Mouse (Mus musculus): Measurements from ENCODE around the gene Ap2a2.

The Ap2a2 gene

DNA sequence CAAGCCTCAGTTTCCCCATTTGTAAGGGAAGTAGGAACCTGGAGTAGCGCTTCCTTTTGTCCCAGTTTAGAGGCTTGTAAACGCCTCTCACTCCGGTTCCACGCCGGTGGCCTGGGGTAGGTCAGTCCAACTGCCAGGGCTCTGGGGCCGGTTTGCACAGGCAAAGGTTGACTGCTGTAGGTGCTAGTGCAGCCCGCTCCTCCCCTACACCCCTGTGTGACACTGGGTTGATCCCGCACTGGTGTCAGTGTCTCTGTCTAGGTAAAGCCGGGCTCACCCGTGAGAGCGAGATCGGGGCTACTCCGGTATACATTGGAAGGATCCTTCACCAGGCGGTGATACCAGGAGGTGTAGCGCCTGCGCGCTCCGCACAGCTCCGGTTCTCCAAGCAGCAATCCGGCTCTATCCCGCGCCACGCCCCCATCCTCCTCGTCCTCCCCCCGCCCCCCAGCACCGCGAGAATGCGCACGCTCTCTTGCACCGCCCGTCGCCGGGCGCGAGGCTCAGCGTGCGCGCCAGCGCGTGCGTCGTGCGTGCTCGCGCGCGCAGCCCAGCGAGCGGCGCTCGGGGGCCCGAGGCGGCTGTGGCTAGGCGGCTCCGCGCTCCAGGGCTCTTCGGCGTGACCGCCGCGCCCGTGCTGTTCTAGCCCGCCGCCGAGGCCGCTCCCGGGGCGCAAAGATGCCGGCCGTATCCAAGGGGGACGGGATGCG lies at the start of gene Ap2a2:
Ap2a2 (plus strand) TSS at position 492 of the 710 bp plus-strand sequence.
- DNase-seq (ENCODE audit: low spot score) = peak; percentile 88

DNA sequence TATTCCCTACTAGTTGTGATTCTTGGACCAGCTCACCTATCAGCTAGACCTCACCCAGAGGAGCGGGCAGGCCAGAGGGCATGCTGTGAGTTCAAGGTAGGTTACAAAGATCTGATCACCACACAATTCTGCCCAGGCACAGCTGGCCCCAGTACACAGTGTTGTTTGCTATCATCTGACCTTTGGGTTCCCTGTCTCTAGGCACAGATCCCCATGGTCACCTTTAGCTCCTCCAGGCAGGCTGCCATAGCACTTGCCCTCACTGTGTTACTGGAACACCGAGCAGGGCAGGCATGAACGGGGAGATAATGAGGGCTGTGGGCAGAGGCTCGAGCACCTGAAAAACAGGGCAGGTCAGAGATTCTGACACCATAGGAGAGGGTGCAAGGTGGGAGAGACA lies 44.3 kb upstream of the Ap2a2 start:
- DNase-seq (ENCODE audit: low spot score) = no peak

DNA sequence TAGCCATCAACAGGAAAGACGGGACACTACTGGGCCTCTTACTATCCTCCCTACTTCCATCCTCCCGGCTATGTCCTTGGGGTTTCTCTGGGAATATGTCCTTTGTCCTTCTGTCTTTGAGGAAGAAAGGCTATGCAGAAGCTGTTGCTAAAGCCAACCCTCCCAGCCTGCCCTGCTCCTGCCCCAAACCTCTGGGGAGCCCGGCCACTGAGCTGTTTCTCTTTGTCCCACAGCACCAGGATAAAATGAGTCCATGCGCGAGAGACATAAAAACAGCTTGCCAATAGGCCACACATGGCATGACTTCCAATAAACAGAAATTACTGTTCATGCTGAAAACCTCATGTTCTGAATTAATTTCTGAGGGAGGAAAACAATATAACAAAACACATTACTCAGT lies 43.7 kb upstream of the Ap2a2 start:
- DNase-seq (ENCODE audit: low spot score) = no peak

DNA sequence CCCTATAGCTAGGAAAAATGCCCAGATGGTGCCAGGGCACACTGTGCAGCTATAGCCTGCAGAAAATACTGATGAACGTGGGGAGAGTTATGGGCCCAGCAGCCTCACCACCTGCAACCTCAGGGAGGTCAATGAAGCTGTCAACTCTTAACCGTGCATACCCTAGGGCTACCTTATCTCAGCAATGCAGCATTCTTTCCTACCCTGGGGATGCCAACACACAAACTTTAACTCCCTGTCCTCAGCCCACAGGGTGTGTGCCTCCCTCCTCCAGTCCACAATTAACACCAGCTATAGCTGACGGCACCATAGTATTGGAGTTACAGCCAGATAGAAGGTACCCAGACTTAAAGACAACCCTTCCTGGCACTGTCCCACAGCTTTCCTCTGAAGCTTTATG lies 43.0 kb upstream of the Ap2a2 start:
- DNase-seq (ENCODE audit: low spot score) = no peak

DNA sequence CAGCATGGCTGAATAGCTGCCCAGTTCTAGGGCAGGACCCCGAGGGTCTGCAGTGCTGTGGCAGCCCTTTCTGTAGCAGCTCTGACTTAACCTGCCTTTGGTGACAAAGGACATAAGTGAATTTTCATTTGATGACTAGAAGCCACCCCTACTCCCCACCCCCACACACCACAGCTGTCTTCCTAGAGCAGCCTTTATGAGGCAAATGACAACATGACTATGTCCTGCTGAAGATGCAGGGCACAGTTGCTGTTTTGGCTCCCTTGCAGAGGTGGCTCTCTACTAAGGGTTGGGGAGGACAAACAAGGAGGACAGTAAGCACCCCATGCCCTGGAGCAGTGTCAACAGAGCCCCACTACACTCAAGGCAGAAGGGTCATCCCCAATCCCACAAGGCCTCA lies 42.2 kb upstream of the Ap2a2 start:
- DNase-seq (ENCODE audit: low spot score) = no peak

DNA sequence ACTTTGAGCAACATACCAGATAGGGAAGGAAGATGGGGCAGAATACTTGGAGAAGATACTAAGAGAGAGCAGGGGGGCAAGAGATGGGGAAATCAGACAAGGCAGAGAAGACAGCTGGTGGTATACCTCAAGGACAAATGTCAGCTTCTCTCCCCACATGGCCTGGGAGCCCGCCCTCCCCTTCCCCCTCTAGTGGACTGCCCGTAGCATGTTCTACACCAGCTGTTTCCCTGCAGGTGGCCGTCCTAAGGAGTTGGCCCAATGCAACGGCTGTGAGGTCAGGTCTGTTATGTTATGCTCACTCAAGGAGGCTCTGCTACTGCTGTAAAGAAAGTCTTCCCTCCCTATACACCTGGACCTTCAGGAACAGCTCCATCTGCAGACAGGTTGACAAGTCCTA lies 39.0 kb upstream of the Ap2a2 start:
- DNase-seq (ENCODE audit: low spot score) = no peak

DNA sequence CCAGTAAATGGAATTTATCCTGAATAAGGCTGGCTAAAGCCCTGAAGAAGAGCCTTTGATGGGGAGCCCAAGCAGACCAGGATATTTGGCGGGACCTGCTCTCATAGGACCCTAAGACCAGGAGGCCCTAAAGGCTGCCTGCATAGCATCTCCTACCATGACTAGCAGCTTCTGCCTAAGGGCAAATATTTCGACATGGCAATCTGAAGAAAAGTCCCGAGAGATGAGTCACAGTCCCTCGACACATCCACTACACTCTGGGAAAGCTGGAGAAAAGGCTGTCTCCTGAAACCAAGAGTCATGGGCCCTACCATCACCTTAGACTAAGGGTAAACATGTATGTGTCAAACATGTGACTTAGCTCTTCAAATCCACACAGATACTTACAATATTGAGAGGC lies 37.7 kb upstream of the Ap2a2 start:
- no peak for DNase-seq (ENCODE audit: low spot score)

DNA sequence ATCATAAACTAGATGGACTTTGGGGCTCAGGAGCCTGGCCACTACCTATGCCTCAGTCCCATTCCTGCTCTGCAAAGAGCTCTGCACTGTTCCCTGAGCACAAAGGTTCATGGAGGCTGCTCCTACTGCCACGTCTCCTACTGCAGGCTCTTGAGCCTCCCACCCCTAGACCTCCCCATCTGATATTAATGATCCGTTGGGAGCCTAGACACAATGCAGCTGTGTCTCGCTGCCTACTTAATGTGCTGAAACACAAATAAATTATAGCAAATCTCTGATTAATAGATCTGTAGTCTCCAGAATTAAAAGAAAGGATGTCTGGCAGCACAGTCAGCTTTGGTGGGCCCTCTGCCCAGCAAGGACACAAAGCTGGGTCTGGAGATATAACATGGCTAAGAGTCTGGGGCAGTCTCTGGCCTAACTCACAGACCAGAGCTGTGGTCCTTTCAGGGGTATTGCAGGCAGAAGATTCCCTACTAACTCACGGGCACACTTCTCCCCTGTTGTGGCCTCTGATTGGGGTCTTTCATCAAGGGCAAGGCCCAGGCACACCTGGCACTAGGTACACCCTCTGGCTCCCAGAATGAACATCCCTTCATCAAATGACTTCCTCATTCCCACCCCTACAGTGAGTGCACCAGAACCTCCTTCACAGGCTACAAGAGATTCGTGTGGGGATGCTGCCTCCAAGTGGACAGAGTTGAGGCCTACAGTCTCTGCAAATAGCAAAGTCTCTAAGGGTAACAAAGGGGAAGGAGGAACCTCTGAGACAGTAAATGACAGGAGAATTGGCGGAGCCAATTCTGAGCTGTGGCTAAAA lies 37.0 kb upstream of the Ap2a2 start:
- peak; percentile 83 for DNase-seq (ENCODE audit: low spot score)

DNA sequence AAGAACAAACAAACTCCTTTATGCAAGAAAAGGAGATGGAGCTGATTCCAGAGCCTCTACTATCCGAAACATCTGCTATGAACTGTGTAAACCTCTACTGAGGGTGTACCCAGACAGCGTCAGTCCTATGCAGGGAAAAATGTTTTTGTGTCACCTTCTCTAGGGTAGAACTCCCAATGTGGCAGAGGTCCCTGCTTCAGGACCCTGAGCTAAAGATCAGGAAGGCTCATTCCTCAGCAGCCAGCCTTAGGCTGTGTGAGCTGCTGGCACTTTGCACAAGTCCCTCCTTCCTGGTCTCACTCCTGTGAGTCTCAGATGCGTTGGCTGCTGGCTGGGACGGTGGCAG lies 36.4 kb upstream of the Ap2a2 start:
- DNase-seq (ENCODE audit: low spot score) = no peak

DNA sequence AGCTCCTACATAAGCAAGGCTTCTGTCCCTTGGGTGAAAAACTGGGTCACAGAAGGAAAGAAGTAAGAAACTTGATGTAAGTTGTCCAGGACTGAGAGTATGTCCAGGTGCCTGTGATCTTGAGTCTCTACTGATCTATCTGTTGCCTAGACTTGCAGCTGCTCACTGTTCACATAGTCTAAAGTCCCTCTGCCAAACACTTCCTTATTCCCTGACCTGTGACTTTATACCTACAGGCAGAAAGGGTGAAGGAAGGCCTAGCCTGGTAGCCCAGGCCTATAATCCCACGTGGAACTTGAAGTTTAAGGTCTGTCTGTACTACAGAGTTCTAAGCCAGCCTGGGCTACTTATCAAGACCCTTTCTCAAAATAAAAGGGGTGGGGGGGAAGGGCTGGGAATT lies 26.4 kb upstream of the Ap2a2 start:
- no peak for DNase-seq (ENCODE audit: low spot score)

DNA sequence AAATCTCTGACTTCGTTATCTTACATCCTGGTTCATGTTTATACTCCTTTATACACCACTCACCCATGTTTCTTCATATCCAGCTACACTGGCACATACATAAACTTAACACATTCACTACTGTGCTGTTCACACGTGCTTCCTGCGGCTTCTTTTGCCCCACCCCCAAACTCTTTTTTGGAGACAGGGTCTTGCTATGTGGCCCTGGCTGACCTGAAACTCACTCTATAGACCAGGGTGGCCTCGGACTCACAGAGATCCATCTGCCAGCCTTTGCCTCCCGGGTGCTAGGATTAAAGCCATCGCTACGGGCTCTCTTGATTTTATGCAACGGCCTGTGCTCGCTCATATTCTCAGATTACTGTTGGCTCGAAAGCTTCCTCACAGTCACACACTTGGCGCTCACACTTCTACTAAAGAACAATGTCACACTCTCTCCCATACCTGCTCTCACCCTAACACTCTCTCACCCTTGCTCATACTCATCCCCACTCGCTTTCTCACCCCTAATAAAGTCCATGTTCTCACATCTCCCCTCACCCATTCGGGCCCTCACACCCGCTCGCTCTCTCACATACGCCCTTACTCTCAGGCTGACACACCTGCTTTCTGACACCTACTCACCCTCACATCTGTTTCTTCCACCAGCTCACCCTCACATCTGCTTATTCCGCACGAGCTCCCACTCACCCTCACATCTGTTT lies 23.0 kb upstream of the Ap2a2 start:
- no peak for DNase-seq (ENCODE audit: low spot score)

DNA sequence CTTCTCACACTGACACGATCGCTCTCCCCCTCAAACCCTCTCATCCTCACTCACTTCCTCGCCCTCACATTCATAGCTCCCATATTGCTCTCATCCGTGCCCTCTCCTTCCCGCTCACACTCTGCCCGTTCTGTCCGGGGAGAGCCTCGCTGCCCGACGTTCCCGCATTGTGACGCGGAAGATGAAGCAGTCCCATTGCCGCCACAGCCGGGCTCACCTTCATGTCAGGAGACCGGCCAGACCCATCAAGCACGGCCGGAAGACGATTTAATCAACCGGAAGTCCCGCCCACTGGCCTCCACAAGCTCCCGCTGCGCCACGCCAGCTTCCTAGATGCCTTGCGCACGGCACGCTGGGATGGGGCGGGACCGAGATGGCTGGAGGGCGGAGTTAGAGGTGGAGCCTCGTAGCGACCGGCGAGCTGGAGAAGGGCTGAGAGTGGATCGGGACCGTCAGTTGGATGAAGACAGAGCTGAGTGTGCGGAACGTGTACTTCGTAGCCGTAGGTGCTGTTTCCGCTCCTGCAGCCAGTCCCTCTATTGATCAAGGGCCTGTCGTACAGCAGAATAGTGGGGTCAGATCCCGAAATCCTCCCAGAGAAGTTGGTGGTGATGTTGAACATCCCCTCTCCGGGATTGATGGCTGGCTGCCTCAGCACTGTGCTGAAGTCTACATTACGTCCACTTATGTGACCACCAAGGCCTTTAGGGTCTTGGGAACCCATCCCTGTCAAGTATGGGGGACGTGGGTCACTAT lies 22.2 kb upstream of the Ap2a2 start, which contains the start of gene Chid1:
Chid1 (minus strand) TSS at position 302 of the 756 bp plus-strand sequence.
- peak; percentile 98 for DNase-seq (ENCODE audit: low spot score)

DNA sequence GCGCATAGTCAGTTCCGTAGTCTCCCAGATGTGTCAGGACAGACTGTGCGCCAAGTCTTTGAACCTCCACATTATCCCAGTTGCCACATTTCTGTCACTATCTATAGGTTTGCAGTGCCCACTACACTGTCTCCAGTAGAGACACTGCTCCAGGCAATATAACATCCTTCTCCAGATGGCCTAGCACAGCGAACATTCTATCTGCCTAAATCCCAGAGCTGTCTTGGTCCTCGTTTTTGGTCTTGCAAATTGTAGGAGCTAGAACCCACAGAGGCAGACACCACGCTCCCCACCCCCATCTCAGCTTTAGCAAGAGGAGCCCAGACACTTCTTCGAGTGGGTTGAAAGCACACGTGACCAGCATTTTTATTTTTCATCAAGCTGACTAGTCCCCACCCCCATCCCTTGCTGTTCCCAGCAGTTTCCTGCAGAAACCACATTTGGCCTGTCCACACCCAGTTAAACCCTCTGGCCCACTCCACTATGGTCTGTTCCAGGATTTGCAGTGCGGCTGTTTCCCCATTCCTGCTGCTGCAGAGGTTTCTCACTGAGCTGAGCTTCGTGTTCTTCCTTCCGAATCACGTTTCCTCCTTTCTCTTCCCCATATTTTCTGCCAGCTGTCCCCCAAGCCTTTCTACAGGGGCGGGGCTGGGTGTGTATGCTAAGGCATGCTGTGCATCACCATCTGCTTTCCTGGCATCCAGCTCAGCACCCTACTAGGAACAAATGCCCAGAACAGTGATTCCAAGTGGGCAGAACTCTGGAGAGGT lies 21.5 kb upstream of the Ap2a2 start:
- DNase-seq (ENCODE audit: low spot score) = peak; percentile 84

DNA sequence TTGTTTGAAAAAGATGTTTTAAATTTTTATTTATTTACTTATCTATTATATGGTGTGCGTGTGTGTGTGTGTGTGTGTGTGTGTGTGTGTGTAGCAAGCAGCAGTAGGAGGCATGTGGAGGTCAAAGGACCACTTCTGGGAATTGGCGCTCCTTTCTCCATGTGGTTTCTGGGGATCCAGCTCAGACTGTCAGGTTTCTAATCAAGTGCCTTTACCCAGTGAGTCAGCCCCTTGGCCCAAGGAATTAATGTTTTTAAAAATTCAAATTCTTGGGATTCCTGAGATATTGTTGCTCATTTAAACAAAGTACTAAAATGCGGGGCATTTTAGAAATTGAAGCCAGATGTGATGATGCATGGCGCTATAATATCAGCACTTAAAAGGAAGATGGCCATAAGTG lies 20.3 kb upstream of the Ap2a2 start:
- no peak for DNase-seq (ENCODE audit: low spot score)

DNA sequence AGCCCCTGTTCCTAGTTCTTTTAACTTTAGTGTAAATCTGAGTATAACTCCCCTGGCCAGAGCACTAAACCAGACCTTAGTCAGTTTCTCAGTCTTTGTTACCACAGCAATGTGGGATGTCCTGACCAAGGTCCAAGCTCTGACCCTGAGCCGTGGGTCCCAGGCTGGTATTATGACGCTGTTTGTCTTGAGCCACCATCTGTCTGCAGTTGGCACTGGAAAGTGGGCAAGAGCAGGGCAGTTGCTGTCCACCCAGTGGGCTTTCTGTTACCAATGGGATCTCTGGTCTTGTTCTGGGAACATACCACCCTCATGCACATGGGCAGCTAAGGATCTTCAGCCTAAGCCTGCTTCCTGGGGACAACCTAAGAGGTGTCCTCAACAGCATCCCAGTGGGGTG lies 19.4 kb upstream of the Ap2a2 start:
- DNase-seq (ENCODE audit: low spot score) = no peak

DNA sequence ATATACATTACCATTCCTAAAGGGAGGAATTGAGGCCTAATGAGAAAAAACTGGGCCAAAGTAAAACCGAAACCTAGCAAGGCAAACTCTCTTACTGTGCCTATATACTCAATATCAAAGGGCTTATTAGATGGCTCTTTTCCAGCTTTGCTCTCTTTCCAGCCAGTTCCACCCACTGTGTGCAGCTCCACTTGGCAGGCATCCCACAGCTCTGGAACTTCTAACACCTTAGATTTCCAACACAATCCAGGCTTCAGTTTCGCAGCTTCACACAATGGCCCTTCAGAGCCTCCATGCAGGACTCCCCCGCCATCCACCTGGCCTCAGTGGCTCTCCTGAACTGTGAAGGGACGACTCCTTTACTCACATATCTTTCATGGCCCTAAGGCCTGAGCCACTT lies 17.3 kb upstream of the Ap2a2 start:
- DNase-seq (ENCODE audit: low spot score) = peak; percentile 47

DNA sequence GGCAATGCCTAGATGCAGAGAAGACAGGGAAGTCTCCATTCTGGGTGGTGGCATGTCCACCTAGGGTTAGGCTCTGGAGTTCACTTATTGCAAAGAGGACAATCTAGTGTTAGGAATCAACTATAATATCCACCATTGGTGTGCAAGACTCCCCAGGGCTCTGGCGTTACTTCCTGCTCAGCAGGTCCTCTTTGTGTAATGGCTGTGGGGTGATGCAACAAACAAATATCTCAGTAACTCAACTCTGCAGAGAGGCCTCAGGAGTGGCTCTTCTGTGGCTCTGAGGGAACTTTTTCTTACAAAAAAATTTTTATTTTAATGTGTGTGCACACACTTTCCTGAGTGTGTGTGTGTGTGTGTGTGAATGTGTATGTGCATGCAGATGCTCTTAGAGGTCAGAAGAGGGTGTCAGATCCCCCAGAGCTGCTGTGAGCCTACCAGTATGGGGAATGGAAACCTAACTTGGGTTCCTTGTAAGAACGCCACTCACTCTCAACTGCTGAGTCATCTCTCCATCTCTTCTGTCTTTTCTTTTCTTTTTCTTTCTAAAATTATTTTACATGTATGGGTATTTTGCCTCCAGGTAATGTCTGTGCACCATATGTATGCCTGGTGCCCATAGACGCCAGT lies 12.4 kb upstream of the Ap2a2 start:
- DNase-seq (ENCODE audit: low spot score) = no peak

DNA sequence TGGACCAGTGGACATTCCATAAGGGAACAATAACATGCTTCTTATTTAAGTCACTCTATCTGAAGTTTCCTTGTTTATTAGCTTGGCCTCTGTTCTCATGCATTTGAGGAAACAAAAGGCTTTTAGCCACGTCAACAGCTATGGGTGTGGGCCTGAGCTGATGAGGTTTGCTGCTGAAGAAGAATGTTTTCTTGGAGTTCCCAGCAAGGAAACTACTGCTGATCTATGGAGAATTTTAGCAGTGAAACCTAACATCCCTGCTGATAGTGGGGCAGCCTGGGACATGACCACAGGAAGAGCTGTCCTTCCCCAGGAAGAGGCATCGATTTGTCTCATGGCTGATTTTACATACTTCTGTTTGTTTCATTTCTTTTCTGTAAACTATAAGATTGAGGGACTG lies 11.5 kb upstream of the Ap2a2 start:
- DNase-seq (ENCODE audit: low spot score) = no peak

DNA sequence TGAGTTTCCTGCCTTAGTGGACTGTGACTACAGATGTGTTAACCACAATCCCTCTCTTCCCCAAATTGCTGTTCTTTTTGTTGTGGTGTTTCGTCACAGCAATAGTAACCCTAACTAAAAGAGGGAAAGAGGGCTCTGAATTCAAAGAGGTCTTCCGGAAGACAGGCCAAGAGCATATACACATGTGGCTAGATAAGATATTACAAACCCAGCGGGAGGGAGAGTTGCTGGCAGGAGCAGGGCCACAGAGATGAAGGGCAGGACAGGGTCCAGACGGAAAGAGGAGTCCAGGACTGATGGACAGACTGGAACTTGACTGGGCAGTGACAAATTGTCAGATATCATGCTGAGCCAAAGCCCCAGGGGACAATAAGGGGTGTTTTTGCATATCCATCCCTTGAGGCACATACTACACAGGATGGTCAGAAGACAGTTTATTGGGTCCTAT lies 3.6 kb upstream of the Ap2a2 start:
- no peak for DNase-seq (ENCODE audit: low spot score)

DNA sequence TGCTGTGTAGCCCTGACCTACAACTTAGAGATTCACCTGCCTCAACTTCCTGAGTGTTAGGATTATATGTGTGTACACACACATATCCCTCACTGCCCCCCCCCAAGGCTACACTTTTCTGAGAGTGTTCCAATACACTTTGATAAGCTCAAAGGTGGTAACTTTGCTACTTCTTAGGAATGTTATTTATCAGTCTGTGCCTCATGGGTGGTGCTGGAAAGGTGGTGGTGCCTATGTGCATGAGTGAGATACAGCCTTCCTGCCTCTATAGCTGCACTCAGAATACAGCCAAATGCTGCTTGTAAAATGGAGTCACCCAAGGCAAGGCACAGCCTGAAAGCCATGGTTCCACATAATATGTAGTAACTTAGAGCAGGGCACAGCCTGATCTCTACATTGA lies 3.0 kb upstream of the Ap2a2 start:
- DNase-seq (ENCODE audit: low spot score) = no peak

DNA sequence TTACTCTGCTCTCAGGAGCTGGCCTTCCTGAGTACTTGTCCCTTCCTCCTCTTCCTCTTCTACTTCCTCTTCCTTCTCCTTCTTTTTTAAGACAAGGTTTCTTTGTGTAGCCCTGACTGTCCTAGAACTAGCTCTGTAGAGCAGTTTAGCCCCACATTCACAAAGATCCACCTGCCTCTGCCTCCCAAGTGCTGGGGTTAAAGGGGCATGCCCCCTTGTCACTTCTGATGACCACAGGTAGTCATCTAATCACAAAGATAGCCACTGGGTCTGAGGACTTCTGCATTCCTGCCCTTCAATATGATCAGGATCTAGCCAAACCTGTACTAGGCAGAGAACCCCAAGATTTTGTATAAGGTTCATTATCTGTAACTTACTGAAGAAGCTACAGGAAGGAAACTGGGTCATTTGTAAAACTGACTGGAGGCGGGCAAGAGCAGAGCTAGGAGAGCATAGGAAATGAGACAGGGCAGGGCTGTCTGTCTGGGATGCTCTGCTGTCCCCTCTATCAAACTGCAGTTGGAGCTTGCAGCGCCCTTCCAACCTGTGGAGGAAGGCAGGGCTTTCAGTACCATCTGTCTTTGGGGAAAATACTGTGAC lies 2.1 kb upstream of the Ap2a2 start:
- DNase-seq (ENCODE audit: low spot score) = no peak
